Mouse (Mus musculus): ENCODE measurements around the gene Cnnm2.

DNA sequence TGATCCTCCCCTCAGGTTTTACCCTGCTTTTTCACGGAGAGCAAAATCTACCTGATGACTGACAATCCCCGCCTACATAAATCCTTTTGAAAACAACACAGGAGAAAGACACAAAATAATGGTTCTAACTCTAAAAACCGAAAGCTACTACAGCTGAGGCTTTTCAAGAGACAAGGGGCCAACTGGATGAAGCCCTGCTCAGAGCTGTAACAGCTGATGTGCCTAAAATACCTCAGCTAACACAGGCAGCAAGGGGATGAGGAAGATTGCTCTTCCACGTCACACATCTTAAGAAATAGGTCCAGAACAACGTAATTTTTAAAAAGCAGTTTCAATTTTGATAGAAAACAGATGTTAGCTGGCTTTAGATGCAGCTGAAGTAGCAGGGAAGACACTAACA is 165.6 kb downstream of the Cnnm2 start:
- TF ChIP-seq POLR2A (IDR thresholded peaks at IDR 0.05; ENCODE audit: insufficient read length, low read depth), result no peak
- no peak for TF ChIP-seq POLR2AphosphoS2 (IDR thresholded peaks at IDR 0.05; ENCODE audit: insufficient read length, low read depth)
- TF ChIP-seq MAX (IDR thresholded peaks at IDR 0.05; ENCODE audit: low read depth), result no peak
- no peak for TF ChIP-seq E2F4 (IDR thresholded peaks at IDR 0.05; ENCODE audit: insufficient read depth)
- TF ChIP-seq TCF12 (IDR thresholded peaks at IDR 0.05; ENCODE audit: insufficient read depth, poor library complexity, severe bottlenecking), result peak; percentile 2
- TF ChIP-seq USF1 (IDR thresholded peaks at IDR 0.05; ENCODE audit: low read depth), result no peak
- no peak for TF ChIP-seq TCF3 (IDR thresholded peaks at IDR 0.05; ENCODE audit: insufficient read length, low read depth)
- no peak for TF ChIP-seq SRF (IDR thresholded peaks at IDR 0.05; ENCODE audit: control insufficient read depth, insufficient read length, low read depth)
- TF ChIP-seq MYOG (IDR thresholded peaks at IDR 0.05; ENCODE audit: control insufficient read depth in 1 of 3, insufficient read depth in 1 of 3, insufficient read length in 2 of 3, low read depth in 2 of 3), result peak in 2 of 3 experiments; percentile 53 to 84
- no peak for TF ChIP-seq REST (IDR thresholded peaks at IDR 0.05; ENCODE audit: insufficient read depth, insufficient read length)
